Mouse (Mus musculus) brain, adult 2 months (tissue): ENCODE measurements around the gene Rpia.

ENCODE experiments used
- DNase-seq: peaks from one replicate; pipeline ENCODE4 v3.0.0; 2011; ENCODE audit warnings: low read depth, low spot score

The Rpia gene

GRCm38 (mm10) chr6:70805267-70805666 lies 13.2 kb upstream of the Rpia start:
- peak; percentile 84 for DNase-seq

- peak; percentile 83 for DNase-seq
Observed at GRCm38 (mm10) chr6:70804632-70805031, 12.6 kb upstream of the Rpia start.

- peak; percentile 78 for DNase-seq
Observed at GRCm38 (mm10) chr6:70797581-70798251, 5.7 kb upstream of the Rpia start.

- DNase-seq, result no peak
Observed at GRCm38 (mm10) chr6:70796940-70797339, 4.9 kb upstream of the Rpia start.

GRCm38 (mm10) chr6:70792644-70793043 lies 612 bp upstream of the Rpia start:
- DNase-seq, result no peak

GRCm38 (mm10) chr6:70790852-70791761 lies 925 bp downstream of the Rpia start:
- DNase-seq, result no peak

GRCm38 (mm10) chr6:70790034-70790650 lies 1.9 kb downstream of the Rpia start:
- no peak for DNase-seq

- no peak for DNase-seq
Observed at GRCm38 (mm10) chr6:70789134-70789533, 2.9 kb downstream of the Rpia start.

GRCm38 (mm10) chr6:70787524-70787923 lies 4.5 kb downstream of the Rpia start:
- DNase-seq, result no peak

- no peak for DNase-seq
Observed at GRCm38 (mm10) chr6:70785852-70786251, 6.2 kb downstream of the Rpia start.

- no peak for DNase-seq
Observed at GRCm38 (mm10) chr6:70784811-70785210, 7.2 kb downstream of the Rpia start.

GRCm38 (mm10) chr6:70781336-70781735 lies 10.7 kb downstream of the Rpia start:
- DNase-seq, result no peak

GRCm38 (mm10) chr6:70774372-70774771 lies 17.7 kb downstream of the Rpia start:
- DNase-seq, result peak; percentile 63

- DNase-seq, result peak; percentile 8
Observed at GRCm38 (mm10) chr6:70773769-70774168, 18.3 kb downstream of the Rpia start.

- DNase-seq, result peak; percentile 87
Observed at GRCm38 (mm10) chr6:70768769-70769168, 23.3 kb downstream of the Rpia start.

GRCm38 (mm10) chr6:70765076-70765475 lies 27.0 kb downstream of the Rpia start:
- DNase-seq, result no peak

- DNase-seq, result no peak
Observed at GRCm38 (mm10) chr6:70764551-70764950, 27.5 kb downstream of the Rpia start.

GRCm38 (mm10) chr6:70763881-70764280 lies 28.2 kb downstream of the Rpia start:
- no peak for DNase-seq

- no peak for DNase-seq
Observed at GRCm38 (mm10) chr6:70762659-70763058, 29.4 kb downstream of the Rpia start.

- DNase-seq, result peak; percentile 89
Observed at GRCm38 (mm10) chr6:70760951-70761350, 31.1 kb downstream of the Rpia start.

GRCm38 (mm10) chr6:70754833-70755232 lies 37.2 kb downstream of the Rpia start:
- DNase-seq, result no peak

- peak; percentile 42 for DNase-seq
Observed at GRCm38 (mm10) chr6:70752351-70752750, 39.7 kb downstream of the Rpia start.
